Mouse (Mus musculus): Measurements from ENCODE around the gene Capn2.

GRCm38 (mm10) chr1:182503206-182503900 lies 14.1 kb downstream of the Capn2 start:
- TF ChIP-seq CTCF (IDR thresholded peaks at IDR 0.05) (no peak), EP300 (IDR thresholded peaks at IDR 0.05) (no peak)
